Mouse (Mus musculus) liver, embryonic 18 days (tissue): Measurements from ENCODE around the gene Pygo1. TPM values are rescaled to one million over a fixed set of nuclear protein-coding genes. Genes with fewer than 3 reads are reported as not detected.

Experiments used
- polyA plus RNA-seq: library from polyadenylated mRNA; depleted of rRNA; stranded (reverse); fragments of >200 nt; gene quantifications from 2 replicates; pipeline ENCODE4 v1.2.3, GENCODE M21; 2012; rRNA removed

The Pygo1 gene
- polyA plus RNA-seq = 0.13 and 0.16 TPM in 2 replicates

DNA sequence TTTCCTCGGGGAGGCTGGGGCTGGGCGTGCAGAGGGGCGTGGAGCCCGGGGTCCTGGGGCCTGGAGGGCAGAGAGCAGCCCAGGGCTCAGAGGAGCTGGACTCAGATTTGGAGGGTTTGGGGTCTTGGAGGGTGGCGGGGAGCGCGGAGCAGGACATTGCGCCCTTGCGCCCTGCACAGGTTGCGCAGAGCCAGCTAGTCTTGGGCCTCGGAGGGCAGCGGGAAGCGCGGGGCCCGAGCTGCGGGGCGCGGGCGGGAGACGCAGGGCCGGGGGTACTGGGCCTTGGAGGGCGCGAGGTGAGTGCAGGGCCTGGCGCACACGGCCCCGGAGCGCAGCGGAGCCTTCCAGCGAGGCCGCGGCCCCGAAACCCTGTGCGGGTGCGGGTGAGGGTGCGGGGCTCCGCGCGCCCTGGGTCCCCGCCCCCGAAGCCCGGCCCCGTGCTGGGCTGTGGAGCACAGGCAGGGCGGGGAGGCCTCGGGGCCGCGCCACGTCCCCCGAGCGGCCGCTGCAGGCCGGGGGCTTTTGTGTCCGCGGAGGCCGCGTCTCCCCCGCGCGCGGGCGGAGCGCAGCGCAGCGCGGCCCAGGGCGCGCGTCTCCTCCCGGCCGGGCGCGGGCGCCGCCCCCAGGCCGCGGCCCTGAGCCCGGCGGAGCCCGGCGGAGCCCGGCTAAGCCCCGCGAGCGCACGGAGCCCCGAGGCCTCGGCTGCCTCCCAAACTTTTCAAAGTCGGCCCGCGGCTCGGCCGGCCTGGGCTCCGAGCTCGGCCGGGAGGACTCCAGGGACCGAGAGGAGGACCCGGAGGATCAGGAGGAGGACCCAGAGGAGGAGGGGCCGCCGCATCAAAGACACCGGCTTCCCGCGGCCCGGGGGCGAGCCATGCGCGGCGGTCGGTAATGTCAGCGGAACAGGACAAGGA is at the start of gene Pygo1:
Gene Pygo1 (plus strand): TSS at position 625 of the 914 bp plus-strand sequence.

DNA sequence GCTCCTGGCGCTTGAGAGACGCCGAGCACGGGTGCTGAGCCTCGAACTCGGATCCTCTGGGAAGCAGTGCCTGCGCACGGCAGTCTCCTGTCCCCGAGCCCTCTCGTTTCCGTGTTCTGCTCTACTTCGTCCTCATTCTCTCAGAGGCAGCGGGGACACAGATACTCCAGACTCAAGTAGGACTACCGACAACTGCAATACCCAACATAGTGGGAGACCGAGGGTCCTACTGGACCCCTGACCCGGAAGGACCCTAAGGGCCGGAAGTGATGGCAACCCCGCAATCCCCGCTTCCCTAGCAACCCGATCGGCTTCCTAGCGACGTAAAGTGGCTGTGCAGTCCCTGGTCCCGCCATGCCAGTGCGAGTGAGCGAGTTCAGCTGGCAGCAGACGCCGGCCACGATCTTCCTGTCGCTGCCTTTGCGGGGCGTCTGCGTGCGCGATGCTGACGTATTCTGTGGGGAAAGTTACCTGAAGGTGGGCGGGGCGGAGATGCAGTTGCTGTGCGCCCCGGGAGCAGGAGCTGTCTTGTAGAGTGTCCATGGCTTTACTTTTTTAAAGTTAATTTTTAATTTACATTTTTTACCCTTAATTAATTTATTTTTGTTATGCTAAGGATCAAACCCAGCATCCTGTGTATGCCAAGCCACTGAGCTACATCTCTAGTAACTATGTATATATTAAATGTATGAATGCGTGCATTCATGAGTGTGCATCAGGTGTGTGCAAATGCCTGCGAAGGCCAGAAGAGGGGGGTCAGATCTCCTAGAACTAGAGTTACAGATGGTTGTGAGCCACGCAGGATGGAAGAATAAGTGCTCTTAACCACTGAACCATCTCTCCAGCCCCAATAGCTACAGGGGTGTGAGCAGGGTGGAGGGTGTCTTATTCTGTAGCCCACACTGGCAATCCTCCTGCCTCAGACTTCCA is 33.3 kb downstream of the Pygo1 start, which contains the start of the genes Dyx1c1 and Gm44503:
Gene Dyx1c1 (plus strand): TSS at position 265 of the 930 bp plus-strand sequence.
Gene Gm44503 (plus strand): TSS at position 332 of the 930 bp plus-strand sequence.

GRCm38 (mm10) chr9:72985250-72986220 is 60.1 kb downstream of the Pygo1 start, which contains the start of the genes Ccpg1os and Ccpg1:
Ccpg1os (minus strand) TSS chr9:72985382.
Ccpg1 (plus strand) TSS chr9:72985429.

Other genes with a start within 250 kb of the Pygo1 start
- 0.28 and 0.43 TPM in 2 replicates for gene Prtg, start 118.8 kb upstream of the Pygo1 start, polyA plus RNA-seq
- 0.19 and 0.24 TPM in 2 replicates for gene Dyx1c1, start 33.1 kb downstream of the Pygo1 start, polyA plus RNA-seq
- gene Gm44503, start 33.2 kb downstream of the Pygo1 start, polyA plus RNA-seq = not detected in 2 replicates
- gene Ccpg1os, start 59.7 kb downstream of the Pygo1 start, polyA plus RNA-seq = 4.3 and 4.4 TPM in 2 replicates
- 7.5 and 8.2 TPM in 2 replicates for gene Ccpg1, start 59.8 kb downstream of the Pygo1 start, polyA plus RNA-seq
- 3.8 and 4.2 TPM in 2 replicates for gene Pigb, start 114.7 kb downstream of the Pygo1 start, polyA plus RNA-seq
- 4.6 and 5.8 TPM in 2 replicates for gene Rab27a, start 119.2 kb downstream of the Pygo1 start, polyA plus RNA-seq
- gene Khdc3, start 176.2 kb downstream of the Pygo1 start, polyA plus RNA-seq = 0.21 and 0.30 TPM in 2 replicates
- gene Gm20509, start 176.8 kb downstream of the Pygo1 start, polyA plus RNA-seq = not detected in 2 replicates
- gene Rsl24d1, start 187.8 kb downstream of the Pygo1 start, polyA plus RNA-seq = 23.0 and 24.2 TPM in 2 replicates